Comparison of ENCODE assay signal across 8 mouse cellular contexts in genomic region chr2:121507173-121507950, GRCm38 (mm10). TPM values are rescaled to one million over a fixed set of nuclear protein-coding genes. Genes with fewer than 3 reads are reported as not detected.
A peak's percentile ranks its signal among the peaks of the same experiment; 100 is the strongest.
DNase-seq lines count a peak whose midpoint lies in the region; ATAC-seq lines count a peak whose summit lies in the region.

No protein-coding gene starts in this region.

- H3K9ac ChIP-seq in forebrain, embryonic 11.5 days (ENCODE audit: low read length), result peak overlapping the region; percentile 53
- H3K9ac ChIP-seq in limb, embryonic 15.5 days, result peak overlapping the region; percentile 3; the same call in 1 of the 2 replicates

- H3K27me3 ChIP-seq in forebrain, embryonic 11.5 days (ENCODE audit: control insufficient read depth, insufficient read depth, low read length), result no peaks in the 10 kb centered on the region
- no peaks in the 10 kb centered on the region for H3K27me3 ChIP-seq in limb, embryonic 15.5 days

- H3K4me1 ChIP-seq in forebrain, embryonic 11.5 days (replicated peaks; ENCODE audit: control insufficient read depth, insufficient read depth, low read length), result no peaks in the 10 kb centered on the region; the same call in 1 of the 2 replicates
- H3K4me1 ChIP-seq in limb, embryonic 15.5 days, result peaks cover 13% of the 10 kb centered on the region

- no peak for ATAC-seq in forebrain, embryonic 11.5 days (replicated peaks; ENCODE audit: low FRiP score)
- ATAC-seq in limb, embryonic 15.5 days (ENCODE audit: insufficient number of reproducible peaks, low FRiP score, low TSS enrichment, low read depth), result no peak

- no peaks in the 10 kb centered on the region for H3K36me3 ChIP-seq in forebrain, embryonic 11.5 days (ENCODE audit: control insufficient read depth, insufficient read depth, low read length)
- H3K36me3 ChIP-seq in limb, embryonic 15.5 days, result peaks cover 21% of the 10 kb centered on the region

- H3K27ac ChIP-seq in forebrain, embryonic 11.5 days (ENCODE audit: low read depth, low read length), result no peak overlapping the region
- no peak overlapping the region for H3K27ac ChIP-seq in limb, embryonic 15.5 days

- DNase-seq in embryo, embryonic 9.5 days (ENCODE audit: extremely low spot score), result peak; percentile 2
- DNase-seq in embryo, embryonic 11 days, result no peak
- DNase-seq in 3T3-L1 (ENCODE audit: low read depth, low spot score), result peak; percentile 15
- DNase-seq in forebrain, embryonic 11.5 days (ENCODE audit: low spot score), result no peak
- no peak for DNase-seq in frontal cortex, postnatal 36 days (ENCODE audit: low spot score in 2 of 2)
- DNase-seq in urinary bladder, adult 18-20 months (ENCODE audit: low spot score in 2 of 2), result no peak
- DNase-seq in natural killer cell, adult 2 months (ENCODE audit: low spot score in 2 of 2), result no peak

- H3K9me3 ChIP-seq in forebrain, embryonic 11.5 days (ENCODE audit: control insufficient read depth, low read length), result no peaks in the 10 kb centered on the region
- H3K9me3 ChIP-seq in limb, embryonic 15.5 days, result no peaks in the 10 kb centered on the region

- peak overlapping the region; percentile 54 for H3K4me2 ChIP-seq in forebrain, embryonic 11.5 days (ENCODE audit: low read depth, low read length, severe bottlenecking)
- H3K4me2 ChIP-seq in limb, embryonic 15.5 days, result peak overlapping the region; percentile 58

- H3K4me3 ChIP-seq in forebrain, embryonic 11.5 days (ENCODE audit: low read depth, low read length), result peak overlapping the region; percentile 46
- peak overlapping the region; percentile 60 for H3K4me3 ChIP-seq in limb, embryonic 15.5 days

- 21% methylated on average over 12 of the region's 12 CpGs for WGBS in forebrain, embryonic 11.5 days
- WGBS in limb, embryonic 15.5 days, result 20% methylated on average over 12 of the region's 12 CpGs

RNA-seq across cellular contexts. Expression of gene Wdr76, which starts 0.8 kb away (rescaled TPM):
- 16.5 and 18.7 TPM in 2 replicates for polyA plus RNA-seq in forebrain, embryonic 11.5 days (2014; fragmentation: Nextera tagmentation; extraction: Ambion mirVana)
- 5.5 and 7.1 TPM in 2 replicates for polyA plus RNA-seq in limb, embryonic 15.5 days (2015; fragmentation: Nextera tagmentation; extraction: Ambion mirVana)

RNA-seq across cellular contexts. Expression of gene Mfap1a, which starts 0.9 kb away (rescaled TPM):
- polyA plus RNA-seq in forebrain, embryonic 11.5 days (2014; fragmentation: Nextera tagmentation; extraction: Ambion mirVana), result 30.3 and 33.7 TPM in 2 replicates
- polyA plus RNA-seq in limb, embryonic 15.5 days (2015; fragmentation: Nextera tagmentation; extraction: Ambion mirVana), result 29.0 and 29.2 TPM in 2 replicates

RNA-seq across cellular contexts. Expression of gene Mfap1b, which starts 33.5 kb away (rescaled TPM):
- 62.6 and 64.1 TPM in 2 replicates for polyA plus RNA-seq in forebrain, embryonic 11.5 days (2014; fragmentation: Nextera tagmentation; extraction: Ambion mirVana)
- 61.3 and 64.4 TPM in 2 replicates for polyA plus RNA-seq in limb, embryonic 15.5 days (2015; fragmentation: Nextera tagmentation; extraction: Ambion mirVana)

RNA-seq across cellular contexts. Expression of gene Serinc4, which starts 50.8 kb away (rescaled TPM):
- polyA plus RNA-seq in forebrain, embryonic 11.5 days (2014; fragmentation: Nextera tagmentation; extraction: Ambion mirVana), result 0.49 and 1.1 TPM in 2 replicates
- polyA plus RNA-seq in limb, embryonic 15.5 days (2015; fragmentation: Nextera tagmentation; extraction: Ambion mirVana), result 0.12 and 0.25 TPM in 2 replicates

RNA-seq across cellular contexts. Expression of gene Hypk, which starts 54.3 kb away (rescaled TPM):
- 106 and 123 TPM in 2 replicates for polyA plus RNA-seq in forebrain, embryonic 11.5 days (2014; fragmentation: Nextera tagmentation; extraction: Ambion mirVana)
- polyA plus RNA-seq in limb, embryonic 15.5 days (2015; fragmentation: Nextera tagmentation; extraction: Ambion mirVana), result 116 and 126 TPM in 2 replicates

Comparison
In these comparisons a context has a peak if more than half of its experiments do, and no peak if none do; other contexts are left out.
1. DNase-seq: peak in embryo, embryonic 9.5 days (single experiment) and 3T3-L1 (single experiment); none in embryo, embryonic 11 days (single experiment), forebrain, embryonic 11.5 days (single experiment), frontal cortex, postnatal 36 days (0 of 2), urinary bladder, adult 18-20 months (0 of 2) and natural killer cell, adult 2 months (0 of 2).